Mouse (Mus musculus) myocyte (in vitro differentiated cells): ENCODE results near the gene Prss38. TPM values are rescaled to one million over a fixed set of nuclear protein-coding genes. Genes with fewer than 3 reads are reported as not detected.
A peak's percentile ranks its signal among the peaks of the same experiment; 100 is the strongest.

Experiments used
- H3K27me3 ChIP-seq: one replicate; pipeline ENCODE4 v1.6.1; 2011; ENCODE audit not compliant: control insufficient read depth, insufficient read depth, insufficient read length
- H3K36me3 ChIP-seq: one replicate; pipeline ENCODE4 v1.6.1; 2011; ENCODE audit not compliant: control insufficient read depth, insufficient read depth
- H3K4me2 ChIP-seq: one replicate; pipeline ENCODE4 v1.6.1; 2011; ENCODE audit warnings: low read depth, control low read depth
- H3K4me3 ChIP-seq: one replicate; pipeline ENCODE4 v1.5.1; 2011; ENCODE audit warnings: mild to moderate bottlenecking, control low read depth, moderate library complexity
- H3K79me2 ChIP-seq: one replicate; pipeline ENCODE4 v1.6.1; 2011; ENCODE audit not compliant: control insufficient read depth, insufficient read depth
- H3ac ChIP-seq: one replicate; pipeline ENCODE4 v1.6.1; 2011; ENCODE audit not compliant: control insufficient read depth, insufficient read length
- CEBPB ChIP-seq: IDR thresholded peaks from 2 replicates; pipeline ENCODE4 v1.6.1; 2011; ENCODE audit warnings: mild to moderate bottlenecking, moderate library complexity; ENCODE audit not compliant: poor library complexity, insufficient read depth, severe bottlenecking
- E2F4 ChIP-seq: IDR thresholded peaks from one replicate; pipeline ENCODE4 v1.6.1; 2011; ENCODE audit warnings: mild to moderate bottlenecking, control low read depth, moderate library complexity; ENCODE audit not compliant: insufficient read depth
- MAX ChIP-seq: IDR thresholded peaks from one replicate; pipeline ENCODE4 v1.6.1; 2011; ENCODE audit warnings: low read depth, mild to moderate bottlenecking, control low read depth
- MYOD1 ChIP-seq, 3 experiments: IDR thresholded peaks; one replicate each; pipeline ENCODE4 v1.6.1; 2011; ENCODE audit warnings: control low read depth in 2 of 3, low read depth in 2 of 3, mild to moderate bottlenecking in 2 of 3, moderate library complexity in 1 of 3; ENCODE audit not compliant: insufficient read length in 2 of 3, control insufficient read depth in 1 of 3
- MYOG ChIP-seq, 3 experiments: IDR thresholded peaks; one replicate each; pipeline ENCODE4 v1.6.1; 2011; ENCODE audit warnings: control low read depth in 2 of 3, low read depth in 2 of 3, mild to moderate bottlenecking in 2 of 3; ENCODE audit not compliant: insufficient read length in 2 of 3, control insufficient read depth in 1 of 3, insufficient read depth in 1 of 3
- POLR2A ChIP-seq: IDR thresholded peaks from one replicate; pipeline ENCODE4 v1.6.1; 2011; ENCODE audit warnings: low read depth, mild to moderate bottlenecking, control low read depth, moderate library complexity; ENCODE audit not compliant: insufficient read length
- POLR2AphosphoS2 ChIP-seq: IDR thresholded peaks from one replicate; pipeline ENCODE4 v1.6.1; 2011; ENCODE audit warnings: low read depth, control low read depth; ENCODE audit not compliant: insufficient read length
- REST ChIP-seq: IDR thresholded peaks from one replicate; pipeline ENCODE4 v1.6.1; 2011; ENCODE audit warnings: mild to moderate bottlenecking, control low read depth, moderate library complexity; ENCODE audit not compliant: insufficient read depth, insufficient read length
- SRF ChIP-seq: IDR thresholded peaks from one replicate; pipeline ENCODE4 v1.6.1; 2011; ENCODE audit warnings: low read depth; ENCODE audit not compliant: control insufficient read depth, insufficient read length
- TCF12 ChIP-seq: IDR thresholded peaks from one replicate; pipeline ENCODE4 v1.6.1; 2011; ENCODE audit warnings: mild to moderate bottlenecking, control low read depth; ENCODE audit not compliant: poor library complexity, insufficient read depth, severe bottlenecking
- TCF3 ChIP-seq: IDR thresholded peaks from one replicate; pipeline ENCODE4 v1.6.1; 2011; ENCODE audit warnings: low read depth, control low read depth; ENCODE audit not compliant: insufficient read length
- USF1 ChIP-seq: IDR thresholded peaks from one replicate; pipeline ENCODE4 v1.6.1; 2011; ENCODE audit warnings: low read depth, mild to moderate bottlenecking, control low read depth, moderate library complexity
- polyA plus RNA-seq: library from polyadenylated mRNA; unstranded; fragments of >200 nt; fragmentation: generic; extraction: Trizol; gene quantifications from one replicate; pipeline ENCODE4 v1.2.1, GENCODE M21; 2012; ENCODE audit warnings: missing spikeins

The Prss38 gene
- polyA plus RNA-seq, 1 experiment = not detected

DNA sequence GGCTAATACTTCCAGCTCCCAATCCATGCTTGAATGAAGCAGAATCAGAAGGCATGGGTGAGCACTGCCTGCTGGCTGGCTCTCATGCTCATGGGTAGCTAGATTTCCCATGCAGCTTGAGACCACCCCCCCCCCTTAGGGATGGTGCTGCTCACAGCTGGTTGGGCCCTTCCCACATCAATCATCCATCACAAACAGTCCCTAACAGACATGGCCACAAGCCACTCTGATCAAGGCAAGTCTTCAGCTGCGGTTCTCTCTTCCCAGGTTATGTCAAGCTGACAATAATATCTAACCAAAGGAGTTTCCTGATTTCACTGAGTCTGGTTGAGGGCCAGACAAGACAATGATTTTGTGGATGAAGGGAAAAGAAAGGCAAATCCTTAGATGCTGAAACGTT is 25.4 kb upstream of the Prss38 start:
- H3K27me3 ChIP-seq = no peaks in the 10 kb centered on the region
- no peaks in the 10 kb centered on the region for H3K79me2 ChIP-seq
- no peaks in the 10 kb centered on the region for H3K36me3 ChIP-seq
- no peak overlapping the region for H3K4me2 ChIP-seq
- TF ChIP-seq MYOG (IDR thresholded peaks at IDR 0.05; ENCODE audit: control insufficient read depth in 1 of 3, insufficient read depth in 1 of 3, insufficient read length in 2 of 3, low read depth in 2 of 3) (no peak), USF1 (no peak), SRF (no peak), REST (no peak), MYOD1 (IDR thresholded peaks at IDR 0.05; ENCODE audit: control insufficient read depth in 1 of 3, insufficient read length in 2 of 3, low read depth in 2 of 3) (no peak), MAX (no peak), TCF3 (no peak), CEBPB (no peak), E2F4 (no peak), POLR2AphosphoS2 (no peak), POLR2A (no peak), TCF12 (no peak)
- no peak overlapping the region for H3K4me3 ChIP-seq
- no peak overlapping the region for H3ac ChIP-seq

- Histone ChIP-seq H3K79me2 (no peaks in the 10 kb centered on the region), H3K27me3 (no peaks in the 10 kb centered on the region), H3K4me3 (no peak overlapping the region), H3K4me2 (no peak overlapping the region), H3K36me3 (no peaks in the 10 kb centered on the region), H3ac (no peak overlapping the region)
- TF ChIP-seq MYOG (IDR thresholded peaks at IDR 0.05; ENCODE audit: control insufficient read depth in 1 of 3, insufficient read depth in 1 of 3, insufficient read length in 2 of 3, low read depth in 2 of 3) = peak in 1 of 3 experiments; percentile 30
- no peak for TF ChIP-seq SRF
Observed at GRCm38 (mm10) chr11:59399830-59400229, 24.4 kb upstream of the Prss38 start.

GRCm38 (mm10) chr11:59397536-59398371 is 22.3 kb upstream of the Prss38 start:
- no peaks in the 10 kb centered on the region for H3K27me3 ChIP-seq
- H3K4me3 ChIP-seq = no peak overlapping the region
- H3K4me2 ChIP-seq = no peak overlapping the region
- H3K79me2 ChIP-seq = no peaks in the 10 kb centered on the region
- H3ac ChIP-seq = no peak overlapping the region
- H3K36me3 ChIP-seq = no peaks in the 10 kb centered on the region
- TF ChIP-seq E2F4 = no peak
- no peak for TF ChIP-seq TCF3
- no peak for TF ChIP-seq MAX
- TF ChIP-seq MYOG (IDR thresholded peaks at IDR 0.05; ENCODE audit: control insufficient read depth in 1 of 3, insufficient read depth in 1 of 3, insufficient read length in 2 of 3, low read depth in 2 of 3) = no peak
- no peak for TF ChIP-seq CEBPB

GRCm38 (mm10) chr11:59394451-59394850 is 19.0 kb upstream of the Prss38 start:
- Histone ChIP-seq H3ac (no peak overlapping the region), H3K4me3 (no peak overlapping the region), H3K27me3 (no peaks in the 10 kb centered on the region), H3K4me2 (no peak overlapping the region), H3K36me3 (no peaks in the 10 kb centered on the region), H3K79me2 (no peaks in the 10 kb centered on the region)
- TF ChIP-seq TCF12 (no peak), MAX (no peak)

DNA sequence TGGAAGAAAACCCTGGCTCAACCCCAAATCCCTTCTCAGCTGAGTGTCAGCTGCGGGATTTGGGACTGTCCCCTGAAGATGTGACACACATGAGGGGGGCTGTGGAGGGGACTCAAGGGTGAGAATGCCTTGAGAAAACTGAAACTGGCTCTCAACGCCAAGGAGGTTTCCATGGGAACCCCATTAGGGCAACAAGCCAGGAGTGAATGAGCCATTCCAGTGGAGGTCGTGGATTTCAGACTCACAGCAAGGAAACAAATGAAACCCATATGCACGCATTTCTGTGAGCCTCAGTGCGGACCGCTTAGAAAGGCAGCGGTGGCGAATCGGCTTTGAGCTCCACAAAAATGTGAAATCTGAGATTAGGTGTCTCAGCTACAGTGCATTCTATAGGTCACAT is 18.1 kb upstream of the Prss38 start:
- no peak overlapping the region for H3ac ChIP-seq
- H3K4me3 ChIP-seq = no peak overlapping the region
- no peaks in the 10 kb centered on the region for H3K36me3 ChIP-seq
- no peaks in the 10 kb centered on the region for H3K79me2 ChIP-seq
- TF ChIP-seq USF1 = no peak
- no peak for TF ChIP-seq POLR2A
- TF ChIP-seq MYOG (IDR thresholded peaks at IDR 0.05; ENCODE audit: control insufficient read depth in 1 of 3, insufficient read depth in 1 of 3, insufficient read length in 2 of 3, low read depth in 2 of 3) = no peak
- TF ChIP-seq POLR2AphosphoS2 = no peak
- no peak for TF ChIP-seq MYOD1 (IDR thresholded peaks at IDR 0.05; ENCODE audit: control insufficient read depth in 1 of 3, insufficient read length in 2 of 3, low read depth in 2 of 3)
- TF ChIP-seq CEBPB = no peak
- TF ChIP-seq TCF3 = no peak
- no peak for TF ChIP-seq E2F4
- TF ChIP-seq SRF = no peak
- TF ChIP-seq TCF12 = no peak
- no peak for TF ChIP-seq REST
- no peak for TF ChIP-seq MAX
- H3K27me3 ChIP-seq = no peaks in the 10 kb centered on the region
- H3K4me2 ChIP-seq = no peak overlapping the region
